Mouse (Mus musculus): Measurements from ENCODE around the gene Ppp3r1.
A peak's percentile ranks its signal among the peaks of the same experiment; 100 is the strongest.

Gene Ppp3r1

GRCm38 (mm10) chr11:17158858-17159737 is at the start of gene Ppp3r1:
Gene Ppp3r1, plus strand, starts transcription at chr11:17159263.
- peak; percentile 99 for DNase-seq

GRCm38 (mm10) chr11:17112419-17113090 is 46.5 kb upstream of the Ppp3r1 start:
- DNase-seq, result no peak

- no peak for DNase-seq
These were observed 32.6 kb upstream of the Ppp3r1 start for GRCm38 (mm10) chr11:17126418-17126817.

- DNase-seq, result no peak
These were observed 23.4 kb upstream of the Ppp3r1 start for GRCm38 (mm10) chr11:17135638-17136037.

DNA sequence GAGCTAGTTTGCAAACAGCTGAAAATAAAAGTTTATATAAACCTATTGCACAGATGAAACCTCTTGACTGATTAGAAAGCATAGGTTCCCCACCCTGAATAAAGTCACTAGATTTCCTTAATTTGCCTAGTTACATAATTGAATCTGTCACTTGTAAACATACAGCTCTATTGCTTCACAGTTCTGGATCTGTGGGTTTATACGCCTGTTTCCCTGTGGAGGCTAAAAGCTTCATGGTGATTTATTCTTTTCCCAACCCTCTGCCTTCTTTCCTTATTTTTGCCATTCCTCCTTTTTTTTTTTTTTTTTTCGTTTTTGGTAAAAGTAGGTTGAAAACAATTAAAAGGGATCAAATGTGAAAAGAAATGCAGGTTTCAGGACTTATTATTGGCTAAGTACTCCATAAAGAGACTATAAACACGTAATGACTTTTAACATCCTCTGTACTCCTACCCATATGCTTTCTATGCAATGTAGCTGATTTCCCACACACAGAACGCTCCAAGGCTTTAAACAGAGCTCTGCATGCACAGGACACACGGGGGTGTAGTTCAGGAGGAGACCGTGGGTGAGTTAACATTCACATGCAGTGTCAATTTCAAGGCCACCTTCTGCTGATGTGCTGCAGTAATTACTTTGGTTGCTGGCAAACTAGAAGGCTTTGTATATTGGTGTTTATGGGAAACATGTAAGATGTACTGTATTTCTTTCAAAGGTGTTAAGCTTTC is 20.6 kb upstream of the Ppp3r1 start:
- DNase-seq, result no peak

DNA sequence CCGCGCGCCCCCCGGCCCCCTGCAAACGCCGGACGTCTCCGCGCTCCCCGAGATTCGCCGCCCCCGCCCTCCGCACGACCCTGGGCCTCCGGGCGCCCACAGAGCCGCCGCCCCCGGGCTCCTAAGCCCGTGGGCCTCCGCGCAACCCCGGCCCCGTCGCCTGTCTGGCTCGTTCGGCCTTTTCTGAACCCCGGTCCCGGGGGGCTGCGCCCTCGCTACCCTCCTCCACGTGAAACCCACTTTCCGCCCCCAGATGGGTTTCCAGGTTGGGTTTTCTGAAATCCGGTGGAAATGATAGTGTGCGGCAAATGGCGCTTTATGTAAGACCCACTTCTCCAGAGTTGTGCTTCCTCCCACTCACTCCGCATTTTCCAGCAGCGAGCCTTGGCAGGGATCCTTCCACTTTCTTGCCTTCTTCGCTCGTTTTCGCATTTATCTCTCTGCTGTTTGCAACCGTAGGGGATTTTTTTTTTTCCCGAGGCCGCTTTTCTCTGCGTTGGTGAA is 727 bp downstream of the Ppp3r1 start:
- peak; percentile 76 for DNase-seq

DNA sequence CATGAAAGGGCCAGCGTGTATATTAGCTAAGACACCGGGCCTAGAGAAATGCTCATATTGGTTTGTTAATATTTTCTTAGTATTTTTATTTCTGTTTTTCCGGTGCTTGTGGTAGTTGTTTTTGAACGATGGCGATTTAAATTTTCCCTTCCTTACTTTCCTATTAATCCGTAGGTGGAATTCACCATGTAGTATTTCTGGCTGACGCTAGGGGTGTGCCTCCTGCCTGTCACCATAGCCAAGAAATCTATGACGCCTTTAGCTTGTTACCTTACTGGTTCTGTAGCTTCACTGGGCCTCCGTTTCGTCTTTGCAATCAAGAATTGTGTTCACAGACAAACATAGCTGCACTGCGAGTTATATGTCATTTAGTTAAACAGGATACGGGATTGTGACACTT is 1.2 kb downstream of the Ppp3r1 start:
- peak; percentile 54 for DNase-seq

DNA sequence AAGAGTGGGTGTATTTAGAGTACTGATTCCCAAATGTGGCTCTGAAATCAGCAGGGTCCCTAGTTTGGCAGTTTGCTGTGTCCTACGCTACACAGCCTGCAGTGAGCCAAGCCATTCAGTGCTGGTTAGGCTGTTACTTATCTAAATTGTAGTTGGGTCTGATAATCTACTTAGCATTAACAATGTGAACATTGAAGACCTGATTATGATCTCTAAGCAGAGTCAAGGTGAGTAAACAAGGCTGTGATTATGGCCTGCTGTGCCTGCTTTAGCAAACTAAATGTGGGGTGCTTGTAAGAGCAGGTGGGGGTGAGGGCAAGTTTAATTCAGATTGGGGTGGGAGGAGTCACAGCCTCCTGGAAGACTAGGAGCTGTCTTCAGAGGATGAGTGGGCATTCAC is 4.9 kb downstream of the Ppp3r1 start:
- no peak for DNase-seq

GRCm38 (mm10) chr11:17166627-17167026 is 7.6 kb downstream of the Ppp3r1 start:
- no peak for DNase-seq

DNA sequence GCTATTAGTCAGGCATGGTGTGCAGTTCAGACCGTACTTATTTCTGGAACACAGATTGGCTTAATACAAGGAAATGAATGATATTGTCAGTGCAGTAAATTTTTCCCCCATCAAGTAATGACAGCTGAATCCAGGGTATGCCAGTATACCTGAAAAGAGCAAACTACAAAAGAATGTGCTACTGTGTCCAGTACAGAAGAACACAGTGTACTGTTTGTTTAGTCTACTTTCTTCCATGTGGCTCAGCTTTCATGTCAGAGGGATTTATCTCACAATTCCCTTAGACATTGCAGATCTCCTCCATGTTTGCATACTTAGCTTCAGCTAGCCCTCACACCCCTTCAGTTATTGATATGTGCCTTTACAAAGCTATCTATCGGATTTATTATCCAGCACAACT is 10.2 kb downstream of the Ppp3r1 start:
- DNase-seq, result no peak

DNA sequence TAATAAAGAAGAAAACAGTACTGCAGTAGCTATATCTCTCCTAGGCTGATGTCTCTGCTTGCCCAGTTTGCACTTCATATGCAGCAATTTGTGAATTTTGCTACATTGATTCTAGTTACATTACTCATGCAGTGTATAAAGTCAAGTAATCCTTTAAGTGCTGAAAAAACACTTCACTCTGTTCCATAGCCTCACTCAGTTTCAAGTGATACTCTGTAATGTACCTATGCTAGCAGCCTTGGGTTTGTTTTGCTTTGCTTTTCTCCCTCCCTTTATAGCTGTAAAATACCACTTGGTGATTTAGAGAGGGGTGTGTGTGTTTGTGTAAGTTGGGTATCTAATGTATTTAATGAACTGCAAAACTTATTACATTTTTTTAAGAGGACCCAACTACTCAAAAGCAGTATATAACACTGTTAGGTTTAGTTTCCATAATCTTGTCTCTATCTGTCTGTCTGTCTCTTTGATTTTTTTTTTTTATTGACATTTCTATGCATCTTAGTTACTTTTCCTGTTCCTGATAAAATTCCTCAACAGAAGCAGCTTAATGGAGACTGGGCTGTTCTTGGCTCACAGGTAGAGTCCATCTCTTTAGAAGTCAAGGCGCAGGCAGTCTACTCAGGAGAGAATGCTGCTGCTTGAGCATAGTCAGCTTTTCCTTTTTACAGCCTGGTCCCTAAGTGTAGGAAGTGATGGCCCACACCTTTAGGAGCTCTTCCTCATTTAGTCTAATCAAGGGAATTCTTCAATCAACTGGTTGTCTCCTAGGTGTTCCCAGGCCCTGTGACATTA is 12.1 kb downstream of the Ppp3r1 start:
- DNase-seq, result no peak

GRCm38 (mm10) chr11:17172300-17172699 is 13.2 kb downstream of the Ppp3r1 start:
- DNase-seq, result no peak

DNA sequence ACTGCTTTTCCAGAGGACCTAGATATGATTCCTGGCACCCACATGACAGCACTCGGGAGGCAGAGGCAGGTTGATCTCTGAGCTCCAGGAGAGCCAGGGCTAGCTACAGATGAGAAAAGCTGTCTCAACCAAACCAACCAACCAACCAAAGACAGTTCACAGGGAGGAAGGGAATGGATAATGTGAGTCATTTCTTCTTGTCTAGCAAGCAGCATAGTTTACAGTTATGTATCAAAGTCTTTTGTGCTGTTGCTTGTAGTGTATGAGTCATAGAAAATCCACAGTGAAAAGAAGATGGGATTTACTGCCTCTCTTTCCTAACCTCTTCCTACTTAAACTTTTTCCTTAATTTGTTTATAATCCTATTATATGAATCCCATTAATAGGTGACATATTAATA is 17.6 kb downstream of the Ppp3r1 start:
- no peak for DNase-seq

- no peak for DNase-seq
These were observed 21.7 kb downstream of the Ppp3r1 start for GRCm38 (mm10) chr11:17180753-17181152.

DNA sequence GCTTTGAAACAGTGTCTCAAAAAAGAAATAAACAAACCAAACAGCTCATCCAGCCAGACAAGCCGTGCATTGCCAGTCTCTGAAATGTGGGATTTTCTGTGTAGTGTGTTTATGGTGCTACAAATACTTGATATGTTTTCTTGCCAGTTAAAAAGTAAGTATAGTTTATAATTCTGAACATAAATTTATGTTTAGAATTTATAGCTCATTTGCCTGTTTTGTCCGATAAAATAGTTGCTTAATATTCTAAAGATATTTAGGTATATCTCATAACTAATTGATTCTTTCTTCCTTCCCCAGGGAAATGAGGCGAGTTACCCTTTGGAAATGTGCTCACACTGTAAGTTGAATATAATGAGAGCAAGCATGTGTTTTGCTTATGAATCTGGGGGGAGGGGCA is 22.7 kb downstream of the Ppp3r1 start, which contains the start of gene Wdr92:
Gene Wdr92, plus strand, starts transcription at position 301 of the 400 bp plus-strand sequence.
- DNase-seq, result no peak

GRCm38 (mm10) chr11:17183165-17183564 is 24.1 kb downstream of the Ppp3r1 start:
- no peak for DNase-seq

DNA sequence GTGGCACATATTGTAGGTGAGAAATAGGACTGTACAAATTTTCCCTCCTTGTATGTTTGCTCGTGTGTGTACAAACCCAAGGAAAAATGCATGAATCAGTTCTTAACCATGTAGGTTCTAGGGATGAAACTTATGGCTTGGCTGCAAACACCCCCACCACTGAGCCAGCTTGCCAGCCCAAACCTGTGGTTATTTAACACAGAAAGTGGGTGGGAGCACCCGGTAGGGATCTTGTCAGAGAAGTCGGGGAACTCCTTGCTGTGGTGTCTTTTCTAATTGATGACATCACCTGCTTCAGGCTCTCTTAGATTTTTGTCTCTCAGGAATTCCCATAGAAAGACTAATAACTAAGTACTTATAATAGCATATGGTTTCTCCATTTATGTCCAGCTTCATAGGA is 28.6 kb downstream of the Ppp3r1 start:
- DNase-seq, result no peak

DNA sequence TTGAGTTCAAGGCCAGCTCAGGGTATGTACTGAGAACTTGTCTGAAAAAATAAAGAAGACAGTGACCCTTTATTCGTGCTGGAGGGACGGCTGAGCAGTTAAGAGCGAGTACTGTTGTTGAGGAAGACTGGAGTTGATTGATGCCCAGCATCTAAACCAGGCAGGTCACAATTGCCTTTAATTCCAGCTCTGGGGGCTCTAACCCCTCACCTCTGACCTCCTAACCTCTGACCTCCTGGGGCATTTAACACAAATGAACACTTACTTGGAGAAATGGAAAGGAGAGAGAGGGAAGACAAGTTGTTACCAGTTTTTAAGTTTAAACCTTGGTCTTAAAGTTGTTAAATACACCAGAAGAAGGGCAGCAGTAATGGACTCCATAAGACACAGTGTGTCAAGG is 29.7 kb downstream of the Ppp3r1 start:
- no peak for DNase-seq

DNA sequence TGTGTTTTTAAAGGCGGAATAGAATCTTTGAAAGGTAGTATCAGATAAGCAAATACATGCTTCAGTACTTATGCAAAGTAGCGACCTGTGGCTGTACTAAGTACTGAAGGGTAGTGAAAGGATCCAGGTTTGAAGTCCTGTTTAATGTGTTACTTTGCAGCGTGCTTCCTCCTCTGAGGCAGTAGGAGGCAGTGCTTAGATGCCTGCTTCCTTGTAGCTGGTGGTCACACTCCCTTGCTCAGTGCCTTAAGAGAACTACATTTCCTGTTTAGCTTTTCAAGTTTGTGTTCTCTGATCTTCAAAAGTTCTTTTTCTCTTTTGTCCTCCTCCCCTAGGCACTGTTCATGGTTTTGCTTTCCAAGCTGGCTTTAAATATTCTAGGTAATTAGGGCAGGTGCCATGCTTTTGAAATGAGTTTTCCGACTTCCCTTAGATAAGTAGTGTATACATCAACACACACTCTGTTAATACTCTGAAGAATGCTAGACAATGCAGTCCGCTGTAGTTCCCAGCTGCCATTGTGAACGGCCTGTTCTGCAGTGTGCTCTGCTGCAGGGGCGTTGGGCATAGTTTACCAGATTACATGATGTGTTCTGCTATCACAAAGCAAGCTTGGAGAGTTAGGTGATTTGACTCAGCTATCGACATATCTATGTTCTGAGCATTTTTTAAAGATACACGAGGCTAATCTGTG is 33.2 kb downstream of the Ppp3r1 start:
- peak; percentile 36 for DNase-seq

- DNase-seq, result no peak
These were observed 40.1 kb downstream of the Ppp3r1 start for GRCm38 (mm10) chr11:17199170-17199569.

DNA sequence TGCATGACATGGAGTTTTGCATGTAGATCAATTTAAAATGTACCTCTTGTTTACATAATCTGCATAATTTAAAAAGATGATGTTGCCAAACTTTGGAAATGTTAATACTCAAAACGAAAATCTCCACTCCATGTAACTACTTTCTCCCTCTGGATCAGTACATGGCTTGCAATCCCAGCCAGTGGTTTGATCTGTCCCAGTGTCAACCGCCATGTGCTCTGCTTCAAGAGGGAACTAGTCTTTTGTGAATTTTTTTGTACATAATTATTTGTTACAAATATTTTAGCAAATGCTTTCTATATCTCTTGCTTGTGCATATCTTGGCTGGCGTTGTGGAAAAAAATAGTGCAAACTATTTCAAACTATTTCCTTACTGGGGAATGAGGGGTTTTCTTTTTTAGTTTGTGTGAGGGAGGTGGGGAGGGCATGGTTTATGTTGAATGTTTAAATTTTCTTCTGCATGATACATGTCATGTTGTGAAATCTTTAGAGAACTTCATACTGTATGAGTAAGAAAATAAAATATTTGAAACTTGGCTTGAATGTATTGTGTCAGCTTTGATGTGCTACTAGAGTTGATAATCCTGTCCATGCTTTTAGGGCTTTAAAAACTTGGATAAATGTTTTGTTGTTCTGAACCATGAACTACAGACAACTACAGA is 40.9 kb downstream of the Ppp3r1 start:
- no peak for DNase-seq

Measured in thymus, postnatal 4 days (tissue).